Mouse (Mus musculus) right cerebral cortex, postnatal 10 days (tissue): ENCODE measurements at regions not wholly inside any gene's neighbourhood (a gene's known extent, or its start where the extent isn't known, plus 50 kb on each side); places are given as distances from the start of the nearest gene placed in this dataset.

ENCODE experiments used
- DNase-seq, 2 experiments: peaks; one replicate each; pipeline ENCODE4 v3.0.0; 2021; ENCODE audit warnings: low spot score in 2 of 2

GRCm38 (mm10) chr13:30085446-30085845 lies 50.8 kb upstream of the Mboat1 start:
- DNase-seq = no peak

GRCm38 (mm10) chr13:30085005-30085404 lies 51.3 kb upstream of the Mboat1 start:
- peak; percentile 87 to 90 for DNase-seq

GRCm38 (mm10) chr13:30084386-30084785 lies 51.9 kb upstream of the Mboat1 start:
- no peak for DNase-seq

GRCm38 (mm10) chr13:30083949-30084348 lies 52.3 kb upstream of the Mboat1 start:
- DNase-seq = no peak

- DNase-seq = no peak
Observed at GRCm38 (mm10) chr13:30082761-30083160, 53.5 kb upstream of the Mboat1 start.

DNA sequence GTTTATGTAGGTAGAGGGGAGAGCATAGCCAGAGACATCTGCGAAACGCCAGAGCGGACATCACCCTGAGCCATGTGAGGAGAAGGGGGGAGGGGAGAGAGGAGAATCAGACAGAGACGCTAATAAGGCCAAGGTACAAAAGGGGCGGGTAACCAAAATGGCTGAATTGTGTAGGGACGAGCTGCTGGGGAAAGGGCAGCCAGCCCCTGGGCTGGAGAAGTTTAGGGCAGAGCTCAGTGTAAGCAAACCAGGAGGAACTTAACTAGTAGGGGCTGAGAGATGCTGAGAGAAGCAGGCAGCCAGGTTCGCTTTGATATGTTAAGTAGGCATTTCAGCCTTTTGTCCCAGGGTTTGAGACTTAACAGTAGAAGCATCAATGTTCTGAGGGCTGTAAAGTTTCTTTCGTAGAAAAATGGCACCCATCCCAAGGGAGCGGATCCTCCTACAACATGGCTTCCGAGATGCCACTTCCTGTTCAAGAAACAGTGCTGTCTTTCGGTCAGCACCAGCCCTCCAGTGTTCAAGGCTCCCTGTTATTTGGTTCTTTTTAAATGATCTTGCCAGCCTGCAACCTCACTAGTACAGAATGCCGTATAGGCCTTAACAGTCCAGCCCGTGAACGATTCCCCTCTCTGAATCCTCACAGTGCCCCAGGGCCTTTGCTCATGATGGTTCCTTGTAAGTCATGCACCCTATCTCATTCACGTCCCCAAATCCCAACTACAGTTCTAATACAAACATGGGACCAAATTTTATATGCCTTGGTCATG lies 55.4 kb upstream of the Mboat1 start:
- no peak for DNase-seq

- no peak for DNase-seq
Observed at GRCm38 (mm10) chr13:30074517-30075064, 61.7 kb upstream of the Mboat1 start.

- DNase-seq = no peak
Observed at GRCm38 (mm10) chr13:30074069-30074468, 62.2 kb upstream of the Mboat1 start.

DNA sequence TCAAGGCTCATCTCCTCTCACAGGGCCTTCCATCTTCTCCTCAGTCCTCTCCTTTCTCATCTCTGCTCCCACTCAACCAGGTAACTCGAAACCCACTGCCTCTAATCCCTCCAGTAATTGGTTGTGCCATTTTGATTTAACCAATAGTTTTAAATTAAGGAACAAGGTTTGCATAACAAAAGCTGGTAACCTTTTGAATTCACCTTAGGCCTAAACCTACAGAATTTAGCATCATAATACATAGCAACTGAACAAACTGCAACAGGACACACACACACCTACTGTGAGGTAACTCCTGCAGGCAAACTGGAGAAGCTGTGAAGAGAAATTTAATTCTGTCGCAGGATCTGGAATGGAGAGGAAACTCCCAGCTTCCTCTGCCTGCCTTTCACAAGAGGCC lies 66.9 kb upstream of the Mboat1 start:
- DNase-seq = no peak

DNA sequence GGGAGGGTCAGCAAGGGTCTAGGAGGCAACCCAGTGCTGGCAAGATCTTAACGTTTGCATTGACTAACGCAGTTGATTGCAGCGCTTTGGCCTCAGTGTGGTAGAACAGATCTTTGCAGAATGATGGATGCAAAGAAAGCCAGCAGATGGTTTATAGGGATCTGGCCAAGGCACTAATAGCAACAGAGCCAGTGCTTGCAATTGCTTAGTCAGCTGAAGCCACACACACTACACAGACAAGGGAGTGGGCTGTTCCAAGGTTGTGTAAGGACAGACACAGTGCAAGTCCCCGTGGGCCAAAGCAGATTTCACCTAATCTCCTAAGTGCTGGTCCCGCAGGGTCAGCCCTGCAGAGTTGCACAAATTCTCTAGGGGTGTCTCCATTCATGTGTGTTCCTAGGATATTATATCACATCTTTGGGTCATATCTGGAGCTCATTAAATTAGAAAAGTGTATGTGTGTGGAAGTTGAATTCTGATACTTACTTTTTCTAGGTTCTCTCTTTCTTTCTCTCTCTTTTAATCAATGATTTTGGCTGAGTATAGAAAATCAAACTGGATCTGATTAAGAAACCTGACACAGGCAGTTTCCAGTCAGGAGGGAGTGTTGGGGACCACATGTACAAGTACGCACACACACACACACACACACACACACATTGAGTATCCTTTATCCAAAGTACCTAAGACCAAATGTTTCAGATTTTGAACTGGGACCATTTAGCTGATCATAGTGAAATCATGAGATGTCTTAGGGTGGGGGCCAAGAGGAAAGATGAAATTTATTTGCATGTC lies 68.5 kb upstream of the Mboat1 start:
- peak in 1 of 2 experiments; percentile 27 for DNase-seq

- DNase-seq = no peak
Observed at GRCm38 (mm10) chr13:30065520-30065919, 70.8 kb upstream of the Mboat1 start.

GRCm38 (mm10) chr13:30063741-30064140 lies 72.5 kb upstream of the Mboat1 start:
- no peak for DNase-seq

DNA sequence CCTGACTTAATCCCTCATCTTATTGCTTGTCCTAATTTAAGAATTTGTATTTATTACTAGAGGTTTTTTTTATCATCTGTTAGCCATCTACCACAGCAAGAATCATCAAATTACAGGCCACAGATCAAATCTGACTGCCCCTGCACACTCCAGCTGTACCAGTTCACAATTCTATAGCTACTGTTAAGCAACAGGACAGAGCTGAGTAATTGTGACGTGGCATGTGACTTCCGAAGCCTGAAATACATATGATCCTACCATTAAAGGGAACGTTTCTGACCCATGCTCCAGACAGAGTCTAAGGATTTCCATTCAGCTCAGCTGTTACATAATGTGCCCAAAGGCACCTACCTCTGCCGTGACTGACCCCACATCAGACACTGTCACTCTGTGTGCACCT lies 74.0 kb upstream of the Mboat1 start:
- DNase-seq = no peak

GRCm38 (mm10) chr13:30055141-30055645 lies 69.3 kb upstream of the E2f3 start:
- no peak for DNase-seq

GRCm38 (mm10) chr13:30051891-30052550 lies 66.2 kb upstream of the E2f3 start:
- no peak for DNase-seq

GRCm38 (mm10) chr13:30050745-30051508 lies 65.1 kb upstream of the E2f3 start:
- no peak for DNase-seq

DNA sequence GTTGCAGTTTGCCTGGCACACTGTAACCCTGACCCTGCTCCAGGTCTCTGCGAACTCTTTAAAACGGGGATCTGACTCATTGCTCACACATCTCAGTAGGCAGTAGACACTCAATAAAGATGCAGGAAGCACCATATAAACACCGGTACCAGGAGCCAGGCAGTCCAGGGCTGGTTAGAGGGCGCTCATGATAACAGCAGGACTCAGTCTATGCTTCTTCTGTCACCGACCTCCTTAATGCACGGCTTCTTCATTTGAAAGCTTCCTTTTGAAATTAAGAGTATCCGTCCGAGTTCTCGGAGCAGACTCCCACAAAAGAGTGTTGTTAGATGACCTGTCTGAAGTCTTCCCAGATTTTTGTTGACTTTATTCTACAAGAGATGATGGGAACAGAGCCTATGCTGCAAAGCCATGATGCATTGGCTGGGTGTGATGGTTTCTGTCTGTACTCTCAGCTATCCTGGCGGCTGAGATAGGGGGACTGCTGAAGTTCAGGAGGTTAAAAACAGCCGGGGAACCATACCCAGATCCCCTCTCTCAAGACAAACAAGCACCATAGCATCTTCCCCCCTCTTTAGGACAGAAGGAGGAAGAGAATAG lies 62.5 kb upstream of the E2f3 start:
- no peak for DNase-seq

- DNase-seq = no peak
Observed at GRCm38 (mm10) chr13:30046504-30047169, 60.8 kb upstream of the E2f3 start.

DNA sequence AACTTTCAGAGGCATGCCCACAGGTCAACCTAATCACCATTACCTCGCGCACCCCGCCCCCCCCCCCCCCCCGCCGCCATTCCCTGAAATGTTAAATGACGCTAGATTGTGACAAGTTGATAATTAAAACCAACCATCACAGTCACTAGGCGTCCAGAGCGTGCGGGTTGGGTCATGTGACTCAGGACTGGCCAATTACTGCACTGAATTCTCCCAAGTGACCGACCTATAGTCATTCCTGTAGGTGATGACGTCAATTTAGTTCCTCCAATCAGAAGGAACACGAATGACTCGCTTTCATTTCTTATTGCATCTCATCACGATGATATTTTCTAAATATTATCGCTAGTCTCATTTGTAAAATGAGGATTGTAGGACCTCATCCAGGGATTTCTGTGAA lies 60.2 kb upstream of the E2f3 start:
- DNase-seq = peak; percentile 27 to 36

- no peak for DNase-seq
Observed at GRCm38 (mm10) chr13:30045225-30045624, 59.4 kb upstream of the E2f3 start.
